Mouse (Mus musculus) brain, embryonic 14.5 days (tissue): ENCODE measurements at regions not wholly inside any gene's neighbourhood (a gene's known extent, or its start where the extent isn't known, plus 50 kb on each side); places are given as distances from the start of the nearest gene placed in this dataset.

ENCODE experiments used
- CTCF ChIP-seq: fragments of 200-500 bp; IDR thresholded peaks from 2 replicates; pipeline ENCODE4 v1.5.1; 2012; ENCODE audit warnings: inconsistent platforms, mild to moderate bottlenecking, moderate library complexity, borderline replicate concordance; ENCODE audit not compliant: insufficient read depth, insufficient read length; ENCODE audit errors: extremely low read depth
- POLR2A ChIP-seq: fragments of 200-500 bp; IDR thresholded peaks from 2 replicates; pipeline ENCODE4 v1.6.1; 2012; ENCODE audit warnings: mild to moderate bottlenecking, inconsistent platforms, borderline replicate concordance; ENCODE audit not compliant: poor library complexity, insufficient read depth, insufficient read length, severe bottlenecking; ENCODE audit errors: extremely low read depth

- no peak for TF ChIP-seq CTCF
- TF ChIP-seq POLR2A, result no peak
These were observed 1125.7 kb downstream of the Diaph2 start for GRCm38 (mm10) chrX:130875289-130875688.
